20 mouse cellular contexts compared by ENCODE assay signal in the genomic region with DNA sequence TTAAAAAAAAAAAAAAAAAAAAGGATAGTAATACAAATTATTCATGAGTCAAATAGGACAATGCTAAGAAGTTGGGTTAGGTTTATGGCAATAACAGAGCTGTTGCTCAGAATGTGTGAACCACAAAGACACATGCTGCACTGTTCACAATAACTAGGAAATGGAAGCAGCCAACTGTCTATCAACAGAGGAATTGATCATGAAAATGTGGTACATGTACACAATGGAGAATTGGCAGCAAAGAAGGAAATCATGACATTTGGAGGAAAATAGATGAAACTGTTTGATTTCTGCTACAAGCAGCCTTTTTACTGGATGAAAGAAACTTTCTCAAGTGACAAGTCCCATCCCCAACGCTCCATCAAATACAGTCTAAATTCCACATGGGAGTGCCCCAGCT. TPM values are rescaled to one million over a fixed set of nuclear protein-coding genes. Genes with fewer than 3 reads are reported as not detected.
DNase-seq lines count a peak whose midpoint lies in the region; ATAC-seq and TF ChIP-seq lines count a peak whose summit lies in the region.
"Had no signal": no experiment of that assay in that cellular context is flagged by ENCODE, and none has a peak within 500 bp of the region (broad histone marks: within the 10 kb centered on the region; RNA-seq: fewer than 3 reads in every experiment).

No protein-coding gene starts in this region.

- WGBS in heart, embryonic 10.5 days, result 79% methylated on average over 1 of the region's 1 CpGs
- WGBS in heart, adult 2 months, result 77% methylated on average over 1 of the region's 1 CpGs

- H3K9me3 ChIP-seq in heart, embryonic 10.5 days, result no peaks in the 10 kb centered on the region
- H3K9me3 ChIP-seq: embryonic facial prominence, embryonic 10.5 days; embryonic facial prominence, embryonic 12.5 days; forebrain, embryonic 13.5 days; forebrain, embryonic 15.5 days had no signal

- H3K79me2 ChIP-seq in heart, adult 2 months (replicated peaks; ENCODE audit: control insufficient read depth, insufficient read depth, low read length), result no peaks in the 10 kb centered on the region

- H3K4me3 ChIP-seq in heart, embryonic 10.5 days, result no peak overlapping the region
- no peak overlapping the region for H3K4me3 ChIP-seq in heart, adult 2 months
- H3K4me3 ChIP-seq: embryonic facial prominence, embryonic 10.5 days; embryonic facial prominence, embryonic 12.5 days; forebrain, embryonic 13.5 days; forebrain, embryonic 15.5 days had no signal

- no peak overlapping the region for H3K9ac ChIP-seq in heart, adult 2 months (ENCODE audit: low read depth, low read length)
- H3K9ac ChIP-seq: embryonic facial prominence, embryonic 12.5 days; forebrain, embryonic 13.5 days; forebrain, embryonic 15.5 days; forebrain, postnatal 0 days had no signal

- no peak for ATAC-seq in monocyte, adult 5-6 weeks (replicated peaks; ENCODE audit: insufficient number of reproducible peaks, low FRiP score, low TSS enrichment, poor library complexity, severe bottlenecking)
- ATAC-seq: activated CD4-positive, CD25-positive, alpha-beta regulatory T cell, adult 4 months; forebrain, embryonic 13.5 days; forebrain, embryonic 15.5 days; forebrain, postnatal 0 days; Patski had no signal

- TF ChIP-seq EP300 in heart, adult 2 months (IDR thresholded peaks at IDR 0.05; ENCODE audit: insufficient read depth, low read depth, low read length), result no peak

- no peak for TF ChIP-seq POLR2A in heart, adult 2 months (IDR thresholded peaks at IDR 0.05; ENCODE audit: insufficient read depth, low read depth, low read length)

- no peaks in the 10 kb centered on the region for H3K36me3 ChIP-seq in heart, embryonic 10.5 days
- no peaks in the 10 kb centered on the region for H3K36me3 ChIP-seq in heart, adult 2 months (ENCODE audit: control insufficient read depth, insufficient read depth, low read length)
- H3K36me3 ChIP-seq: embryonic facial prominence, embryonic 10.5 days; embryonic facial prominence, embryonic 12.5 days; forebrain, embryonic 15.5 days had no signal

- H3K27ac ChIP-seq in heart, embryonic 10.5 days, result no peak overlapping the region
- no peak overlapping the region for H3K27ac ChIP-seq in heart, adult 2 months
- H3K27ac ChIP-seq: embryonic facial prominence, embryonic 10.5 days; embryonic facial prominence, embryonic 12.5 days; forebrain, embryonic 13.5 days; forebrain, embryonic 15.5 days had no signal

- intact Hi-C loops in heart, adult 2 months (cut with DNase I), result no loop called here

- no peaks in the 10 kb centered on the region for H3K4me1 ChIP-seq in heart, embryonic 10.5 days
- no peaks in the 10 kb centered on the region for H3K4me1 ChIP-seq in heart, adult 2 months (ENCODE audit: control insufficient read depth, insufficient read depth, low read length)
- H3K4me1 ChIP-seq: embryonic facial prominence, embryonic 10.5 days; embryonic facial prominence, embryonic 12.5 days; forebrain, embryonic 13.5 days; forebrain, embryonic 15.5 days had no signal

- TF ChIP-seq CTCF in heart, adult 2 months (IDR thresholded peaks at IDR 0.05), result no peak

- no peaks in the 10 kb centered on the region for H3K27me3 ChIP-seq in heart, embryonic 10.5 days (ENCODE audit: insufficient read depth, poor library complexity, severe bottlenecking)
- H3K27me3 ChIP-seq in heart, adult 2 months (ENCODE audit: control insufficient read depth, insufficient read depth, low read length), result no peaks in the 10 kb centered on the region
- H3K27me3 ChIP-seq: embryonic facial prominence, embryonic 12.5 days; forebrain, embryonic 13.5 days; forebrain, embryonic 15.5 days had no signal

- peak; percentile 53 for DNase-seq in heart, embryonic 10.5 days (ENCODE audit: low spot score)
- DNase-seq in heart, adult 2 months, result no peak
- peak; percentile 25 for DNase-seq in layer of hippocampus, adult 9-11 months
- DNase-seq in layer of hippocampus, adult 11-12 months (ENCODE audit: low spot score), result no peak
- DNase-seq: adrenal gland, adult 8-10 months; adrenal gland, postnatal 14 days; adrenal gland, postnatal 36 days; cerebellum, adult 11-12 months; cerebellum, adult 2 months; cerebellum, adult 9-10 months; cerebellum, postnatal 10 days; cerebellum, postnatal 25 days; forebrain, postnatal 0 days had no signal

RNA-seq across cellular contexts. Expression of a gene that starts 23.8 kb away (rescaled TPM):
- 1.1 and 1.2 TPM in 2 replicates for polyA plus RNA-seq in heart, embryonic 10.5 days (2016; fragmentation: Nextera tagmentation; extraction: Ambion mirVana)
- under 1 TPM; 0.20 to 0.29 TPM for total RNA-seq in heart, adult 2 months (2021)
- polyA plus RNA-seq in heart, adult 2 months (2012; rRNA removed), result 0.03 and 0.14 TPM in 2 replicates
- total RNA-seq in monocyte, adult 5-6 weeks (2017), result 1.1 to 1.9 TPM (median 1.1 TPM) in 3 replicates

RNA-seq across cellular contexts. Expression of a gene that starts 58.5 kb away (rescaled TPM):
- polyA plus RNA-seq in heart, embryonic 10.5 days (2016; fragmentation: Nextera tagmentation; extraction: Ambion mirVana), result 135 and 153 TPM in 2 replicates
- 100 to 1,000 TPM in 1 of 2 experiments, 10 to 100 TPM in 1; 95.4 to 105 TPM for total RNA-seq in heart, adult 2 months (2021)
- polyA plus RNA-seq in heart, adult 2 months (2012; rRNA removed), result 24.0 and 53.1 TPM in 2 replicates
- total RNA-seq in monocyte, adult 5-6 weeks (2017), result 331 to 382 TPM (median 343 TPM) in 3 replicates

Comparison
In these comparisons a context has a peak if more than half of its experiments do, and no peak if none do; other contexts are left out.
1. DNase-seq: peak in heart, embryonic 10.5 days (single experiment) and layer of hippocampus, adult 9-11 months (single experiment); none in heart, adult 2 months (0 of 2) and layer of hippocampus, adult 11-12 months (single experiment).